Mouse (Mus musculus) CH12.LX (cell line): ENCODE measurements around the gene Serac1. TPM values are rescaled to one million over a fixed set of nuclear protein-coding genes. Genes with fewer than 3 reads are reported as not detected.
A peak's percentile ranks its signal among the peaks of the same experiment; 100 is the strongest.

Source experiments
- DNase-seq: peaks from one replicate; pipeline ENCODE4 v3.0.0-alpha.2; 2013; ENCODE audit errors: extremely low read depth
- H3K27ac ChIP-seq: 2 replicates; pipeline ENCODE4 v1.5.1; 2012; ENCODE audit warnings: low read depth, mild to moderate bottlenecking, control low read depth, moderate library complexity; ENCODE audit not compliant: insufficient read depth
- H3K27me3 ChIP-seq: replicated peaks from 2 replicates; pipeline ENCODE3; 2012; ENCODE audit warnings: inconsistent platforms
- H3K36me3 ChIP-seq, 2 experiments: replicated peaks in 1 of 2; 2 replicates each; pipeline versions ENCODE3 to v1.6.1; 2012; ENCODE audit warnings: inconsistent platforms in 1 of 2, low read length in 1 of 2, mild to moderate bottlenecking in 1 of 2, mixed read lengths in 1 of 2, moderate library complexity in 1 of 2; ENCODE audit not compliant: control insufficient read depth in 1 of 2, insufficient read depth in 1 of 2
- H3K4me1 ChIP-seq, 2 experiments: 2 replicates each; pipeline ENCODE4 v1.6.1; 2012; ENCODE audit warnings: inconsistent platforms in 1 of 2, moderate library complexity in 1 of 2; ENCODE audit not compliant: insufficient read depth in 2 of 2, control insufficient read depth in 1 of 2
- H3K4me2 ChIP-seq: 2 replicates; pipeline ENCODE4 v1.6.1; 2012; ENCODE audit warnings: low read depth, mild to moderate bottlenecking, control low read depth; ENCODE audit not compliant: poor library complexity, insufficient read depth, severe bottlenecking
- H3K4me3 ChIP-seq, 3 experiments: fragments of 150-350 bp in 1 of 3; sonication (generic) in 1 of 3; replicated peaks in 1 of 3; 2 replicates each; pipeline versions ENCODE3 to v1.5.1; 2011 to 2012; ENCODE audit warnings: low read depth in 2 of 3, low read length in 2 of 3, mild to moderate bottlenecking in 2 of 3, moderate library complexity in 2 of 3, control low read depth in 1 of 3, improper control_type of control experiment in 1 of 3, inconsistent platforms in 1 of 3, mixed read lengths in 1 of 3; ENCODE audit not compliant: poor library complexity in 1 of 3
- H3K79me2 ChIP-seq: replicated peaks from 2 replicates; pipeline ENCODE4 v1.6.1; 2012; ENCODE audit warnings: mild to moderate bottlenecking, moderate library complexity; ENCODE audit not compliant: control insufficient read depth, poor library complexity, insufficient read depth, severe bottlenecking; ENCODE audit errors: extremely low read depth
- H3K9ac ChIP-seq: 2 replicates; pipeline ENCODE4 v1.6.1; 2012; ENCODE audit warnings: low read depth, mild to moderate bottlenecking, control low read depth, moderate library complexity; ENCODE audit not compliant: insufficient read depth
- H3K9me3 ChIP-seq: replicated peaks from 2 replicates; pipeline ENCODE3; 2012; ENCODE audit warnings: low read length, inconsistent platforms, mixed read lengths
- BHLHE40 ChIP-seq: IDR thresholded peaks from 2 replicates; pipeline ENCODE4 v1.6.1; 2011; ENCODE audit warnings: mild to moderate bottlenecking, low read depth, low read length, improper control_type of control experiment
- CHD2 ChIP-seq: IDR thresholded peaks from 2 replicates; pipeline ENCODE4 v1.6.1; 2011; ENCODE audit warnings: low read length, improper control_type of control experiment
- E2F4 ChIP-seq: IDR thresholded peaks from 2 replicates; pipeline ENCODE4 v1.6.1; 2011; ENCODE audit warnings: low read depth, low read length, improper control_type of control experiment; ENCODE audit not compliant: insufficient replicate concordance
- ELF1 ChIP-seq: IDR thresholded peaks from 2 replicates; pipeline ENCODE4 v1.6.1; 2014; ENCODE audit warnings: low read depth, mild to moderate bottlenecking, inconsistent platforms, low read length, improper control_type of control experiment
- ETS1 ChIP-seq: conservative IDR thresholded peaks from 2 replicates; pipeline ENCODE4 v1.6.1; 2012; ENCODE audit warnings: low read depth, mild to moderate bottlenecking, inconsistent platforms, low read length, improper control_type of control experiment, moderate library complexity
- IRF4 ChIP-seq: IDR thresholded peaks from 2 replicates; pipeline ENCODE4 v1.6.1; 2014; ENCODE audit warnings: low read depth, mild to moderate bottlenecking, inconsistent platforms, low read length, improper control_type of control experiment
- MAZ ChIP-seq: IDR thresholded peaks from 2 replicates; pipeline ENCODE4 v1.6.1; 2012; ENCODE audit warnings: low read depth, mild to moderate bottlenecking, inconsistent platforms, low read length, improper control_type of control experiment, moderate library complexity
- MEF2A ChIP-seq: IDR thresholded peaks from 2 replicates; pipeline ENCODE4 v1.6.1; 2014; ENCODE audit warnings: low read depth, mild to moderate bottlenecking, inconsistent platforms, low read length, improper control_type of control experiment, borderline replicate concordance
- MYC ChIP-seq: IDR thresholded peaks from 2 replicates; pipeline ENCODE4 v1.6.1; 2011; ENCODE audit warnings: low read depth, mild to moderate bottlenecking, improper control_type of control experiment, low read length
- RCOR1 ChIP-seq: conservative IDR thresholded peaks from 2 replicates; pipeline ENCODE4 v1.6.1; 2012; ENCODE audit warnings: low read depth, mild to moderate bottlenecking, inconsistent platforms, low read length, improper control_type of control experiment
- TBP ChIP-seq: conservative IDR thresholded peaks from 2 replicates; pipeline ENCODE4 v1.6.1; 2011; ENCODE audit warnings: low read depth, low read length, improper control_type of control experiment
- TCF12 ChIP-seq: IDR thresholded peaks from 2 replicates; pipeline ENCODE4 v1.6.1; 2014; ENCODE audit warnings: low read depth, mild to moderate bottlenecking, inconsistent platforms, low read length, improper control_type of control experiment
- UBTF ChIP-seq: IDR thresholded peaks from 2 replicates; pipeline ENCODE4 v1.6.1; 2012; ENCODE audit warnings: low read depth, mild to moderate bottlenecking, inconsistent platforms, low read length, improper control_type of control experiment, moderate library complexity
- USF1 ChIP-seq: IDR thresholded peaks from 2 replicates; pipeline ENCODE4 v1.6.1; 2014; ENCODE audit warnings: low read depth, mild to moderate bottlenecking, inconsistent platforms, low read length, improper control_type of control experiment
- ZC3H11A ChIP-seq: IDR thresholded peaks from 2 replicates; pipeline ENCODE4 v1.6.1; 2012; ENCODE audit warnings: low read depth, mild to moderate bottlenecking, inconsistent platforms, low read length, improper control_type of control experiment
- dilution Hi-C: fragments of 300-500 bp; cut with MboI; formaldehyde crosslinking; loops from 2 replicates; pipeline ENCODE4 v1.14.3; 2020; ENCODE audit warnings: low sequenced_read_pairs; ENCODE audit not compliant: extremely low pct_unique_long_range_greater_than_20kb, extremely low pct_ligation_motif_present
- in situ Hi-C: fragments of 300-500 bp; cut with MboI; formaldehyde crosslinking; loops from 3 replicates; pipeline ENCODE4 v1.14.3; 2019; ENCODE audit warnings: low sequenced_read_pairs, low pct_ligation_motif_present, low pct_unique_long_range_greater_than_20kb, mixed read lengths
- polyA plus RNA-seq: library from polyadenylated mRNA; unstranded; fragments of >175 nt; gene quantifications from 2 replicates; pipeline ENCODE4 v1.2.1, GENCODE M21; 2012; ENCODE audit warnings: low read depth; ENCODE audit not compliant: insufficient read length
- total RNA-seq, 2 experiments: library from RNA; depleted of rRNA; stranded (reverse); fragments of 300-350 nt in 1 of 2; fragments of >200 nt in 1 of 2; gene quantifications; 2 replicates each; pipeline ENCODE4 v1.2.3; 2012 to 2014

Gene Serac1
- total and polyA plus RNA-seq, 3 experiments = 1.9 to 2.9 (median 2.1) TPM

DNA sequence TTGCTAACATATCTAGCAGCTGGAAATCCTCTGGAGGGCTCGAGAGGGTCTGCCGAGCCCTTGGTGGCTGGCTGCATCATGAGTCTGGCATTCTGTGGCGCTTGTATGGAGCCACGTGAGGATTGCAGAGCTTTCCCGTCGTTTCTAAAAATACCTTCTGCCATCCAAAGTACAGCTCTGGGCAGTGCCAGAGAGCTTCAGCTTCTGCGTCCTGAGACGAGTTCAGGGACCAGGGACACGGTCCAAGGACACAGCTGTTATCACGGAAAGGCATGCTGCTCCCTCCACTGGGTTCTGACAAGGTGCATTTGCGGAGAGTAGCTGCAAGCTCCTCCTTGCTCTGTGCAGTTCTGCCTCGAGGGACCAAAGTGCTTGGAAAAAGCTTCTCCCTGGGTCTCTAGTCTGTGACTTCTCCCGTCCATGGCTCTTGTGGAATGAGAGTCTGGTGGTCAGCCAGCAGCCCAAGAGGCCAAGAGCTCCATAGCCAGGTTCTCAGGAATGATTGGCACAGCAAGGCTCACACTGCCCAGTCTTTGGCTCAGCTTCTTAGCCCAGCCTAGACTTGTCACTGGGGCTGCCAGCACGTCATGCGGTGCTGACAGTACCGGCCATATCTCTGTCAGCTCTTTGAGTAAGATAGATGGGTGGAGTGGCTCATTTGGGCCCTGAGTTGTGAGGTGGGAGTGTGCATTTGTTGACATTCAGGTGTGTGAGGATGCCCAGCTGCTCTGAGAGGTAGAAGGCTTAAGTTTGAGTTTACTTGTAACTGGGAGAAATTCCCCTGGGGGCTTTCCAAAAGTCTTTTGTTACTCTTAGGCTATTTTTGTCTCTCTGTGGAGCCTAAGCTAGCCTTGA is 81.9 kb downstream of the Serac1 start:
- Histone ChIP-seq H3K36me3 (peaks cover 0 to 82% of the 10 kb centered on the region in 2 experiments), H3K27ac (no peak overlapping the region), H3K4me3 (no peak overlapping the region), H3K27me3 (no peaks in the 10 kb centered on the region), H3K4me2 (no peak overlapping the region), H3K4me1 (peaks cover 19 to 55% of the 10 kb centered on the region in 2 experiments), H3K9ac (no peak overlapping the region), H3K79me2 (no peaks in the 10 kb centered on the region), H3K9me3 (no peaks in the 10 kb centered on the region)
- in situ Hi-C loops = no loop called here
- dilution Hi-C loops = no loop called here
- no peak for DNase-seq
- TF ChIP-seq MEF2A (peak; percentile 64; the same call in 1 of the 2 replicates), TCF12 (no peak)

DNA sequence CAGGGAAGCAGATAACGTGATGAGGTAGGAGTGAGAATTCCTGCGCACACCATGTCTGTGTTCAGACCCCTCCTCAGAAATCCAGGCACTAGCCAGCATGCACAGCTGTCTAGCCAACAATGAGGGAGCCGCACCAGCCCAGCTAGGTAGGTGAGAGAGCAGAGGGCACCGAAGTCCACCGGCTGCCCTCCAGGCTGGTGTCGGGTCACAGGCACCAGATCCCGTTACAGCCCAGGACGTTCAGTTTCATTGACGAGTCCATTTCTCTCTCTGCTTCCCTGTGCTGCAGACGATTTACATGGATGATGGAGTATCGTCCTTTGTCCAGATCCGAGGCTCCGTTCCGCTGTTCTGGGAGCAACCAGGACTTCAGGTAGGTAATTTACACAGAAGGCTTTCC is 83.0 kb downstream of the Serac1 start:
- in situ Hi-C loops (no loop called here), dilution Hi-C loops (no loop called here)
- no peak overlapping the region for H3K4me3 ChIP-seq
- no peaks in the 10 kb centered on the region for H3K79me2 ChIP-seq
- no peak for DNase-seq
- TF ChIP-seq ETS1 (no peak), ZC3H11A (no peak), USF1 (no peak), ELF1 (no peak), E2F4 (no peak), TBP (no peak), MYC (no peak), CHD2 (no peak), IRF4 (no peak), RCOR1 (no peak), BHLHE40 (no peak), UBTF (no peak), MEF2A (no peak), MAZ (no peak)
- H3K9me3 ChIP-seq = no peaks in the 10 kb centered on the region
- H3K27me3 ChIP-seq = no peaks in the 10 kb centered on the region
- H3K9ac ChIP-seq = no peak overlapping the region
- peaks cover 19 to 62% of the 10 kb centered on the region in 2 experiments for H3K4me1 ChIP-seq
- no peak overlapping the region for H3K4me2 ChIP-seq
- H3K27ac ChIP-seq = no peak overlapping the region
- H3K36me3 ChIP-seq = peaks cover 0 to 79% of the 10 kb centered on the region in 2 experiments
